Mouse (Mus musculus): ENCODE results near the gene Arhgap31.

Arhgap31 gene

GRCm38 (mm10) chr16:38602989-38603804, 109.9 kb downstream of the Arhgap31 start:
- no peak for DNase-seq (ENCODE audit: low read depth, low spot score)

- no peak for DNase-seq (ENCODE audit: low read depth, low spot score)
Measured at GRCm38 (mm10) chr16:38598986-38599680, 113.9 kb downstream of the Arhgap31 start.

GRCm38 (mm10) chr16:38596651-38597050, 116.4 kb downstream of the Arhgap31 start:
- DNase-seq (ENCODE audit: low read depth, low spot score): no peak

GRCm38 (mm10) chr16:38596099-38596498, 117.0 kb downstream of the Arhgap31 start:
- no peak for DNase-seq (ENCODE audit: low read depth, low spot score)

- no peak for DNase-seq (ENCODE audit: low read depth, low spot score)
Measured at GRCm38 (mm10) chr16:38594435-38594834, 118.6 kb downstream of the Arhgap31 start.

GRCm38 (mm10) chr16:38592946-38593345, 120.1 kb downstream of the Arhgap31 start:
- no peak for DNase-seq (ENCODE audit: low read depth, low spot score)

GRCm38 (mm10) chr16:38592026-38592678, 120.9 kb downstream of the Arhgap31 start:
- no peak for DNase-seq (ENCODE audit: low read depth, low spot score)

- no peak for DNase-seq (ENCODE audit: low read depth, low spot score)
Measured at GRCm38 (mm10) chr16:38591506-38591905, 121.6 kb downstream of the Arhgap31 start.

- no peak for DNase-seq (ENCODE audit: low read depth, low spot score)
Measured at GRCm38 (mm10) chr16:38587572-38587971, 125.5 kb downstream of the Arhgap31 start.

- DNase-seq (ENCODE audit: low read depth, low spot score): no peak
Measured at GRCm38 (mm10) chr16:38587163-38587562, 125.9 kb downstream of the Arhgap31 start.

GRCm38 (mm10) chr16:38585186-38585585, 127.9 kb downstream of the Arhgap31 start:
- DNase-seq (ENCODE audit: low read depth, low spot score): no peak

GRCm38 (mm10) chr16:38584761-38585160, 128.3 kb downstream of the Arhgap31 start:
- DNase-seq (ENCODE audit: low read depth, low spot score): no peak

GRCm38 (mm10) chr16:38571481-38571880, 141.6 kb downstream of the Arhgap31 start:
- no peak for DNase-seq (ENCODE audit: low read depth, low spot score)

- no peak for DNase-seq (ENCODE audit: low read depth, low spot score)
Measured at GRCm38 (mm10) chr16:38568192-38568591, 144.9 kb downstream of the Arhgap31 start.

GRCm38 (mm10) chr16:38563516-38563915, 149.6 kb downstream of the Arhgap31 start:
- DNase-seq (ENCODE audit: low read depth, low spot score): no peak

GRCm38 (mm10) chr16:38562968-38563327, 150.1 kb downstream of the Arhgap31 start:
- no peak for DNase-seq (ENCODE audit: low read depth, low spot score)

- DNase-seq (ENCODE audit: low read depth, low spot score): peak; percentile 97
Measured at GRCm38 (mm10) chr16:38562131-38562967, 150.7 kb downstream of the Arhgap31 start.

GRCm38 (mm10) chr16:38558221-38558748, 154.8 kb downstream of the Arhgap31 start, which contains the start of gene Tmem39a:
Tmem39a (plus strand) TSS chr16:38558698.
- DNase-seq (ENCODE audit: low read depth, low spot score): no peak

GRCm38 (mm10) chr16:38555988-38556387, 157.1 kb downstream of the Arhgap31 start:
- DNase-seq (ENCODE audit: low read depth, low spot score): no peak

GRCm38 (mm10) chr16:38549479-38550396, 163.3 kb downstream of the Arhgap31 start, which contains the start of gene Poglut1:
Poglut1 (minus strand) TSS chr16:38550258.
- peak; percentile 79 for DNase-seq (ENCODE audit: low read depth, low spot score)
